Mouse (Mus musculus): ENCODE data around the gene Hcn4.

DNA sequence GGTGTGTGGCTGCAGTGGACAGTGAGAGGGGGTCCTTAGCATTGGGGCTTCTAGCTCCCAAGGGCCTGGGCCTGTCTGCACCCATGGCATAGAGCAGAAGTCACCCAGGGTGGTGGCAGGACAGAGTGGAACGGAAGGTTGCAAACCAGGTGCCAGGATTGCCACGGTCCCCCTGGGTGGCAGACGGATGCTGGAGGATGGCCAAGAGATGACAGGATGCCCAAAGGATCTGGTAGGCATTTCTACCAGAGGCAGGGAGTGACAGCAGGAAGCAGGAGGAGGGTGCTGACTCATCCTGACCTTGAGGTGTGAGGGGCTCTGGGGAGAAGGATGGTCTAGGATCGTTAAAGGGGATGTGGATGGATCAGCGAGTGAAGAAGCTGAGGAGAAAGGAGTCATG lies 15.3 kb downstream of the Hcn4 start:
- TF ChIP-seq CTCF (IDR thresholded peaks at IDR 0.05; ENCODE audit: borderline replicate concordance, extremely low read depth, insufficient read depth, insufficient read length) (no peak), POLR2A (IDR thresholded peaks at IDR 0.05; ENCODE audit: borderline replicate concordance, extremely low read depth, insufficient read depth, insufficient read length, poor library complexity, severe bottlenecking) (no peak)

Measured in brain, embryonic 14.5 days (tissue).